Mouse (Mus musculus) adrenal gland, adult 18-20 months (tissue): ENCODE measurements around the gene Dnah2. TPM values are rescaled to one million over a fixed set of nuclear protein-coding genes. Genes with fewer than 3 reads are reported as not detected.
"Not testable (repeated sequence)": the region's sequence is repeated elsewhere in the genome, so short reads cannot be mapped to it uniquely, and the experiment has no call there.

Experiments used
- DNase-seq, 2 experiments: peaks; one replicate each; pipeline ENCODE4 v3.0.0; 2021 to 2022; ENCODE audit warnings: low spot score in 2 of 2
- total RNA-seq, 2 experiments: library from RNA; stranded (reverse); gene quantifications; 1 replicate in 1 of 2; 2 replicates in 1 of 2; pipeline ENCODE4 v1.2.3; 2021

The Dnah2 gene
- total RNA-seq, 2 experiments from 2014 or later, result 0.13 TPM

DNA sequence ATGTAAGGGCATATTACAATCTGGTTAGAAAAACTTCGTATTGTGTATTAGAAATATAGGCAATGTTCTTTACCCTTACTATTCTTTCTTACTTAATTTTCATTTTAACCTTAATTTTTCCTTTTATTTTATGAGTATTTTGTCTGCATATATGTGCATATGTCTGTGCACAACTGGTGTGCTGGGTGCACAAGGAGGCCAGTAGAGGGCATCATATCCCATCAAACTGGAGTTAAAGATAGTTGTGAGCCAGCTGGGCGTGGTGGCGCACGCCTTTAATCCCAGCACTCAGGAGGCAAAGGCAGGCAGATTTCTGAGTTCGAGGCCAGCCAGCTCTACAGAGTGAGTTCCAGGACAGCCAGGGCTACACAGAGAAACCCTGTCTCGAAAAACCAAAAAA, 18.2 kb downstream of the Dnah2 start:
- DNase-seq, result not testable (repeated sequence)

DNA sequence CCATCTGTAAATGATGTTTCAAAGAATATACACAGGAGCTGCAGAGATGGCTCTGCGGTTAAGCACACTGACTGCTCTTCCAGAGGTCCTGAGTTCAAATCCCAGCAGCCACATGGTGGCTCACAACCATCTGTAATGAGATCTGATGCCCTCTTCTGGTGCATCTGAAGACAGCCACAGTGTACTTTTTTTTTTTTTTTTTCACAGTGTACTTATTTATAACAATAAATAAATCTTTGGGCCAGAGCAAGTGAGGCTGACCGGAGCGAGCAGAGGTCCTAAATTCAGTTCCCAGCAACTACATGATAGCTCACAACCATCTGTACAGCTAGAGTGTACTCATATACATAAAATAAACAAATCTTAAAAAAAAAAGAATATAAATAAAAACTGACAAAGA, 18.6 kb downstream of the Dnah2 start:
- DNase-seq, result not testable (repeated sequence)

DNA sequence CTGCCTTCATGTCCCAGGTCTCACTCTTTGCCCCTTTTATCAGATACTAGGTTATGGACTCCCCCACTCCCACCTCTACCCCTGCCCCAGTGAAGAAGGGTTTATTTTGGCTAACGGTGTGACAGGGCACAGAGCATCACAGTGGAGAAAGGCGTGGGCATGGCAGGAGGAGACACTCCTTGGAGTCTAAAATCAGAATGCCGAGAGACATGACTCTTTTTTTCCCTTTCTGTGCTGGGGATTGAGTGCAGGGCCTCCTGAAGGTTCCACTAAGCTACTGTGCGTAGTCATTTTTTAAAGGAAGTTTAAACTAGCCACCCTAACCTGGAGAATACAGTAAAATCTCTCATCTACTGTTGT, 20.9 kb downstream of the Dnah2 start:
- DNase-seq, result no peak

DNA sequence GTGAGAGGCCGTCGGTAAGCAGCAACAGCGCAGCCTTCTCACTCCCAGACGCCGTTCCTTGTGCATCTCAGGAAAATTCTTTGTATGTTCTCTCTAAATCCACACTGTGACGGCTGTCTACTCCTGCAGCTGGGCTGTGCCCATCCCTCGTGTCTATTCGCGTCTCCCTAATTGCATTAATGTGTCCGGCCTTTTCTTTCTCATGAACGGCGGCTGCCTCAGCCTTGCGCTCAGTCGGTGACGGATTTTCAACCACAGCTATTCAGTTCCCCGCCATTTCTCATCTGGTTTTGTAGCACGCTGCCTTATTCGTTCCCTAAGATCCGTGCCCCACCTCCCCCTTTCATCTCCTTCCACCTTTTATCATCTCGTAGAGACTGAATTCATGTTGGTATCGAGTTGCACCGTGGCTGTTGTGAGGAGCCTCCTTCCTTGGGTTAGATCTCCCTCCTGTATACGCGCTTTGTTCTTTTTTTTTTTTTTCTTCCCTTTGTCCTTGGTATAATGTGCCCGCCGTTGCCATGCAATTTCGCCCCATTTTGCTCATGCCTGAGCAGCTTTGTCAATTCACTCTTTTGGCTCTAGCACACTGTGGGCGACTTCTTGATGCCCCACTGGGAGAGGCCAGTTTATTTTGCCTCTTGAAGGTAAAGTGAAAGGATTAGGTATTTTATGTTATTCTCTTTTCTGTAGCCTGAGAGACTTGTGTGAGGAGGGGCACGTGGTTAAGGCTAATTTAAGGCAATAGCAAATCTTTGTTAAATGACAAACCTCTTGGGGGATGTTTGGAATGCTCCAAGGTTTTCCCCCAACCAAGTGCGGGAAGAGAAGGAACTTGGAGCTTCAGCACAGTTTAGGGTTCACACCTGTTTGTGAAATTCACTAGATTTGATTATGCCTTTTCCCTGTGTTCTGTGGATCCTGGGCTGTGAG, 21.5 kb downstream of the Dnah2 start:
- DNase-seq, result no peak

DNA sequence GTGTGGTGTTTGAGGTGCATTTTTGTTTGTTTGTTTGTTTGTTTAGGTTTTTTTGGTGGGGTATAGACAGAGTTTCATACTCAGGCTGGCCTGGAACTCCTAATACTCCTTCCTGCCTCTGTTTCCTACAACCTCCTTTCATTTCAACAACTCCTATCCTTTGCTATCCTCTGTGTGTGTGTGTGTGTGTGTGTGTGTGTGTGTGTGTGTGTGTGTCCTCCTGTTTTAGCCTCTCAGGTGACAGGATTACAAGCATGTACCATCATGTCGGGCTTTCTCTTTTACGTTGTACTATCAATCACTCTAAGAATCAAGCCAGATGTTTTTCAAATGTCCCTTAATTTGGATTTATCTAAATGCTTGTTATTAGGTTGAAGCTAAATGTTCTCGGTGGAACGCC, 22.3 kb downstream of the Dnah2 start:
- DNase-seq, result no peak

DNA sequence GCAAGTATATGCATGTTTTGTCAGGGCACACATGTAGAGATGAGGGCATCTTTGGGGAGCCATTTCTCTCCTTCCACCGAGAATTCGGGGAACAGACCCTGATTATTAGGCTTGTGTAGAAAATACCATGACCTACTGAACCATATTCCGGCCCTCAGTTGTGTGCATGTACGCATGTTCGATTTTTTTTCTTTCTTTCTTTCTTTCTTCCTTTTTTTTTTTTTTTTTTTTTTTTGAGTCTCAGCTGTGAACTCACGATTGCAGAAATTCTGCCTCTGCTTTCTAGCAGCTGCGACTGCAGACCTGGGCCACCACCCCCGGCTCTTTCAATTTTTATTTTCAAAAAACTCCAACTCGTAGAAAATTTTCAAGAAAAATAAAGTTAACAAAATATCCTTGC, 23.2 kb downstream of the Dnah2 start:
- DNase-seq, result no peak

DNA sequence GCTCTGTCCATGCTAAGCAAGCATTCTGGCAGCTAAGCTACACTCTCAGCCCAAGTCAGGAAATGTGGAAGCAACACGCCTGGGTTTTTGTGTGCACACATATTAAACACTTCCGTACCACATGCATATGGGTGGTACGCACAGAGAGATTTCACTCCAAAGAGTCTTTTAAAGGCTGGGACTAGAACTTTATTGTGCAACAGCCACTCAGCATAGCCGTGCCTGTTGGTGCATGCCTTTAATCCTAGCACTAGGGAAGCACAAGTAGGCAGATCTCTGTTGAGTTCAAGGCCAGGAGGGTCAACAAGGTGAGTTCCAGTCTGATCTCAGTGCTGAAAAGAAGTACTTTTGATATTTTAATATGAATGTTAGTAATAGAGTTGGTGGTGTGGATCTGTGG, 25.3 kb downstream of the Dnah2 start:
- DNase-seq, result no peak

DNA sequence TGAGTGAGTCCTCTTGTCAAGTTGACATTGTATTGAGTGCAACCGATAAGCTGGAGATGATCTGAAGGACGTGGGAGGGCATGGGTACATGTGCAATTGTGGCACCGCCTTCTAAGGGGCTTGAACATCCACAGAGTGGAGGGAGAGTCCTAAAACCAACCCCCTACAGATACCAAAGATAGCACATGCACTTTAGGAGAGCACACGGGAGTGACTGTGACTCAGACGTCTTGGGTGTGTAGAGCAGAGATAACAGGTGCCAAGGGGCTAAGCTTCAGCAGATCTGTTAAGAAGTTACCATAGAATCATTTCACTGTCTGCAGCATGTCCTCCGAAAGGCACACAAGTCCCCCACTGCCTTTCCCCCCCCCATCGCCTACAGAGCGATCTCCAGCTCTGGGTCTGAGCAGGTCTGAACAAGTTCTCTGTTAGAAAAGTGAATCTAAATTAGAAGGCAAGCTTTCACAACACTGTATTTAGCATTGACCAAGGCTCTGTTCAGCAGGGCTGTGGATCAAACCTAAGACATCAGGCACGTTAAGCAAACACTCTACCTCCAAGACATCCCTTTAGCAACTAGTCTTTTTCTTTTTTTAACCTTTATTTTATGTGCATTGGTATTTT, 27.3 kb downstream of the Dnah2 start:
- DNase-seq, result no peak

DNA sequence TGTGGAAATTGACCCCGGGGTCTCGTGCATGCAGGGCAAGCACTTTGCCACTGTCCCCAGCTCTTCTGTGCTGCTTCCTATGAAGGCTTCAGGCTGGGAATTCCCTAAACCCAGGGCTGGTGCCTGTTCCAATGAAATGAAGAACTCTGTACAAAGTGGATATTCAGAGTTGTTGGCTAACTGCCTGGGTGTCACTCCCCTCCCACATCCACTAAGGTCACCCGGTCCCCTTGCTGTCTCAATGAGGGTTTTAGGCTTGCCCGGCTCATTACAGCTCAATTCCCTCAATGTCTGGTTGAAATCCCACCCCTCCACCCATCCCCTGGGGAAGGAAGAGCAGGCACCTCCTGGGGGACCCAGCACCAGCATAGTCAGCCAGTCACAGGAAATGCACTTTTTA, 28.9 kb downstream of the Dnah2 start:
- no peak for DNase-seq

DNA sequence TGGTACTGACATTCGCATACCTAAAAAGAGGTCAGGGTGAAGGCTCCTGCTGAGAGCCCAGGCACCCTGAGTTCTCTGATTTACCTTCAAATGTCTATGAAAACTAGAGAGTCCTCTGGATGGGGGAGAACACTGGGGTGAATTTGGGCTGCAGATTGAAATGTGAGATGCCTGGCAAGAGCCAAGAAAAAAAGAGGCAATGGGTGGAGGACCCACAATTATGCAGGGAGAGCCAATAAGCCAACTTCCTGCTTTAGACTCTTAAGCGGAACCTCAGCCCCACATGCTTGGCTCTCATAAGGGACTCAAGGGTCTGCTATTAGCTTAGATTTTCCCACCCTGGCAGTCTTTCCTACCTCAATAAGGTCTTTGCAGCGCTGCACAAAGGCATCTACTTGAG, 32.2 kb downstream of the Dnah2 start:
- DNase-seq, result no peak

DNA sequence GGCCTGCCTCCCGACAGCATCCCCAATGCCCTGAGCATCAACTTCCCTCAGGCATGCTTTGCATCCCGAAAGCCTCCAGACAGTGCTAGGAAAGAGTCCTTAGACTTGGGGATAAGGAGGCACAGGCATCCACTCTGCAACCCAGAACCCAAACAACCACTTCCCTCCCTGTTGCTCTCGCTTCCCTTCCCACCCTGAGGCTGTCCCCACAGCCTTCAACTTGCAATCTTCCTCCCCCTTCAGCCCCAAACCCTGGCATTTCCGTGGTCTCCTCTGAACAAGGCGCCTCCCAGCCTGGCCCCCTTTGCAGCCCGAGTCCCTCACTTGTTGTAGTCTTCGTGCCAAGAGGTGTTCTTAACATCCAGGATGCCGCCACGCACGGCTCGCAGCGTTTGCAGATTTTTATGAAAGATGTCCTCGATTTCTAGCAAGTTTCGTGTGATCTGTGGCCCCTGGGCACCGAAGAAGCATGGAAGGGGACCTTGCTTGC, 32.7 kb downstream of the Dnah2 start:
- DNase-seq, result no peak

DNA sequence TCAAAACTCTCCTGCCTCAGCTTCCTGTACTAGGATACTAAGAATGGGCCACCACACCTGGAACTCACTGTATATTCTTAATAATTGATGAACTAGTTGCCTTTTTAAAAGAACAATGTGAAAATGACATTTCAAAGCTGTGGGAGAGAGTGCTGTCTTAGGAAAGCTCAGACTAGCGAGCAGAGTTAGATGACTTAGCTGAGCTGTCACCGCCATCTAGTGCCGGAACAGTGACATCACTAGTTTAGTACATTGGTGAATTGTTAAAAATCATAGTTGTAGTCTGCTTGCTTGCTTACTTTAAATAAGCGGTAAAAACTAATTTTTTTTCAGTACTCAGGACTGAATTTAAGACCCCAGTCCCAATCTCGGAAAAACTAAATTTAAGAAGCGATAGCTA, 35.1 kb downstream of the Dnah2 start:
- DNase-seq, result peak; percentile 38 to 56

DNA sequence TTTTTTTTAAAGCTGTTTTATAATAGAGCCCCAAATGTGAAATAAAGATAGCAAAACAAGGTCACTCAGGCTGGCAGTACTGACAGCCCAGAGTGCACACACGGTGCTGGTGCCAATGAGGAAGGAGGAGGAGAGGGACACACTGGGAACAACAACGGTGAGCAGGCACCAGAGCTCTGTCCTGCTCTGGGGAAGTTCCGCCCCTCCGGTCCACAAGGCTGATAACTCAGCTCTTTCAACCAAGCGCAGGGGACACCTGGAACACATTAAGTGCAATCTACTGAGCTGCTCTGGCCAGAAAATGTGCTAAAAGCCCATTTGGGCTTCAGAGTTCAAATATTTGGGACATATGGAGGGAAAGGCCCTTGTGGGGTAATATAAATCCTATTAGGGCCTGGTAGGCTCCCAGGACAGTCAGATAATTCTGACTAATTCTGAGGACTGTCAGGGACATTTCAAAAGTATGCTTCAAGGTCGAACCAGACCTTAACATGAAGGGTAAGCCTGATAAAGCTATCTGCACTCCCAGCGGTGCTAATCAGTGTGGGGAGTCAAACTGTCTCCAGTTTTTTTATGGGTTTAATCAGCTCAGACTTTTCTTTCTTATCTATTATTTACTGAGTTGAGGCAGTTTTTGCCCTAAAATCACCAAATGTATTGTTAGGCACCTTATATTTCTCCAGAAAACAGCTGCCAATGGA, 38.0 kb downstream of the Dnah2 start:
- no peak for DNase-seq

DNA sequence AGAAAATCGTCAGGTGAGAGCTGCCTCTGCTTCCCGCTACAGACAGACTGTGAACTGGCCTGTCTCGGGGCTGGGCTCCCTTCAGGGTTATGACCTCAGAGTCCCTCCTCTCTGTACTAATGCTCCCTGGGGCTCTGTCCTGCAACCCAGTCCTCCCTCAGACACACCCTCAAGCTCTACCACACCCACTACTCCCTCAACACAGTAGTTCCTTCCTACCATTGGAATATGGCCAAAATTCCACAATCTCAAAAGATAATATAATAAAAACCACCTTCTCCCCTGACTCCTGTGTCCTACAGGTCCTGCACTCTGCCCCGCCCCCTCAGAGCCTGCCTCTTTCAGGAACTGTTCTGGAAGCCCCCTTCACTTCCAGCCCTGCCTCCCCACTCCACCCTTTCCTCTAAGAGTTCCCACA, 45.0 kb downstream of the Dnah2 start:
- no peak for DNase-seq

DNA sequence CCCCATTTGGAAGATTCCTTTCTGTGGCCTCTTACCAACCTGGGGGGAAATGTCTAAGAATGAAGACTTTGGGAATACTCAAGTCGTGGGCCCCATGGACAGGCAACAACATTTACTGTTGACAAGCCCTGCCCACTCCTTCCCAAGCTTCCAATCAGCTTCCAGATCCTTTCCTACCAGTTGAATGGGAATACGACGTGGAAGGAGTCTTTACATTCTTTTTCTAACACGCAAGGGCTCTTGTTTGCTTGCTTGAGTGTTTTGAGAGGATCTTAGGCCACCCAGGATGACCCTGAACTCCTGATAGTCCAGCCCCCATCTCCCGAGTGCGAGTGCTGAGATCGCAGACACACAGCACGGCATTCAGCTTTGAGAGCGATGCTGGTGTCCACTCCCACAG, 47.4 kb downstream of the Dnah2 start:
- DNase-seq, result no peak

DNA sequence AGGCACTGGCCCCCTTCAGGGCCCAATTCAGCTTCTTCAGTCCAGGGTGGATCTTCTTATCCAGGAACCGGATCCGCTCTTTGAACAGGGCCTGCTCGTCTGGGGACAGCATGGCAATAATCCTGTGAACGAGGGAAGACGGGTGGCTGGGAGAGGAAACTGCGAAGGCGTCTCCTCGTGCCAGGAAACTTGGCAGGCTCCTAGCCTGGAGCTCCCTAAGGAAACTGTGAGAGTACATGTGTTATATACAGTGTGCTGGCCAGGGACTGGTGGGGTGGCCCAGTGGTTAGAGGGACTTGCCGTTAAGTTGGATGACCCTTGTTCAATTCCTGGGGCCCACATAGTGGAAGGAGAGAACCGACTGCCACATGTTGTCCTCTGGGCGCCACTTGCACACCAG, 49.8 kb downstream of the Dnah2 start:
- no peak for DNase-seq

DNA sequence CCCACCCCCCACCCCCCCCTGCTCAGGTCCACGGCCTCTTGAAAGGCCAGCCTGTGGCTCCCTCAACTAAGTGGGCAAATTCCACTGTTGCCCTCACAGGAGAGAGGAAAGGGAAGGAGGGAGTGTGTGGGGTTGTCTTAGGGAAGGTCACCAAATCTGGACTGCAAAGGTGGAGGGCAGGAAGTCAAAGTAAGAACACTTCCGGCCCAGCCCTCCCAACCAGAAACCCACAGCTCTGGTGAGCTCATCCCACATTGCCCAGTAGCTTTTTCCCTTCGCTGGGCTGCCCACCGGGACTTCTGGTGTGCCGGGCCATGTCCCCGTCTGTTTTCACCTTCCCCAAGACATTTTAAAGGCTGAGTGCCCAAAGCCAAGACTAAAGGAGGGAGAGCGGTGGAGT, 57.2 kb downstream of the Dnah2 start:
- DNase-seq, result no peak

DNA sequence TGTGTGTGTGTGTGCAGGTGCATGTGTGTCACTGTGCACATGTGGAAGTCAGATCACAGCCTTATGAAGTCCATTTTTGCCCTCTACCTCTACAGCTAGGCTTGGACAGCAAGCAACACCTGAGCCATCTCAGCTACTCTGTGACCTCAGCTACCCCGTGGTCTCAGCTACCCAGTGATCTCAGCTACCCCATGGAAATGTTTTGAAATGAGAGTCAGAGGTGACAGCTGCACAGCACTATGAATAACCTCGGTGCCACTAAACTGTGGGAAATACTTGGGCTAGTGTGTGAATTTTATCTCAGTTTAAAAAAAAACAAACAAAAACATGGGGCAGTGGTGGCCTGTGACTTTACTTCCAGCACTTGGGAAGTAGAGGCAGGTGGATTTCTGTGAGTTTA, 58.0 kb downstream of the Dnah2 start:
- no peak for DNase-seq

DNA sequence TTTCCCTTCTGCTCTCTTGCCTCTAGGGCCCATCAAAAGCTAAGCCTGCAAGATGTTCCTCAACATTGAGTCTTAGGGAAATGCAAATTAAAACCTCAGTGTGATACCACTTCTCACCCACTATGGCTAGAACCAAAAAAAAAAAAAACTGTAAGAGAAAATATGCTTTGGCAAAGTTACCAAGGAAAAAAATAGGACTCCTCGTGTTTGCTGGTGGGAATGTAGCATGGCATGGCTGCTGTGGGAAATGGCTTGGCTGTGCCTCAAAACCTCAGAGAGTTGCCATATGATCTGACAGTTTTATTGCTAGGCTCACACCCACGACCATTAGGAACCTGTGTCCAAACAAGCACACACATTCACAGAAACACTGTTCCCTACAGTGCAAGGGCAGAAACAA, 61.4 kb downstream of the Dnah2 start:
- DNase-seq, result no peak

DNA sequence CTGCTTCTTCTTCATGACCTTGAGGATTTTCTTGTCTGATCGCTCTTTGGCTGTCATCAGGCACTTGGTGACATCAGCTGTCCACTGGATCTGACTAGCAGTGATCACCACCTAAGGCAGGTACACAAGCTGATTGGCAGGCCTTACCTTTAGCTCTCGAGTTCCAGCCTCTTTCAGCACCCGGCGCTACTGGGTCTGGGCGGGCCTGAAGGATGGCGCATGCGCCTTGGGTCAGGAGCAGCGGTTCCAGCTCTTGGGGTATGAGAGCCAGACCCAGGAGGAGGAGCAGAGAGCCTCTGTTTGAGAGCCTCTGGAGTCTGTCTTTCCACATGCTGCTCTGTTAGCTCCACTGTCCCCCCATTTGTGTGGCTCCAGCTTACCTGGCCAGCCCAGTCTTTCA, 71.3 kb downstream of the Dnah2 start:
- DNase-seq, result no peak

DNA sequence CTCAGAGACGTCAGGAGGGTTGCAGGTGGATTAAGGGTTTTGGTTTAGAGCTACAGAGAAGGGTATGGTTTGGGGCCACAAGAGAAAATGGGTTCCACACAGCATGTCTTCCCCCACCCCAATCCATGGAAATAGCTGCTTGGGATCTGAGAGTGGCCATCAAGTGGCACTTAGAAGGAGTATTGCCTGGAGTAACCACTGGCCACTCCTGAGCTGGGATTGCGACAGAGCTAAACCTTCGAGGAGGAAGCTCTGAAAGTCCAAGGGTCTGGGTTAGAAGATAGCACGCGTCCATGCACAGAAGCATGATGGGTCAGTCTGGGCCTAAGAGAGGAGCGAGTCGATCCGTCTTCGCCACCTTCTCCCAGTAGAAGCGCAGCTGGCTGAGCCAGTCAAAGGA, 72.1 kb downstream of the Dnah2 start:
- no peak for DNase-seq

DNA sequence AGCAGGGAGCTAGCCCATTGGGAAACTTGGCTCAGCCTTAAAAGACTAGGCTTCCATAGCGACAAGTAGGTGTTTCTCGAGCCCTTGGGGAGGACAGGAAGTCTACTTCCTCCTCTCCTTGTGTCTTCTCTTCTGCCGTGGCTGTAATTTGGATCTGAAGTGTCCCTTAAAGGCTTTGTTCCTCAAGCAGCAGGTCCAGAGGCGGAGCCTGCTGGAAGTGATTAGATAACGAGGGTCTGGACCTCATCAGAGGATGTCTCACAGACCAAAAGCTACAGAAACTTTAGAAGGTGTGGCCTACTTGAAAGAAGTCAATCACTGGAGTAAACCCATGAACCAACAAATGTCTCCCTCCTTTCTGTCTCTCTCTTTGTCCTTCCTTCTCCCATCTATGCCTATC, 74.2 kb downstream of the Dnah2 start:
- DNase-seq, result no peak
